Mouse (Mus musculus) intestine, embryonic 14.5 days (tissue): ENCODE results near the gene Gna12. TPM values are rescaled to one million over a fixed set of nuclear protein-coding genes. Genes with fewer than 3 reads are reported as not detected.

ENCODE experiments used
- ATAC-seq: fragments of 200-750 bp; cut with Nextera tagmentation; replicated peaks from 2 replicates; pipeline ENCODE4 v1.8.0; 2017; ENCODE audit warnings: low read depth, moderate number of reproducible peaks, moderate TSS enrichment, moderate library complexity; ENCODE audit not compliant: low FRiP score, low TSS enrichment
- DNase-seq: peaks from one replicate; pipeline ENCODE4 v3.0.0-alpha.2; 2018; ENCODE audit warnings: low spot score
- H3K27ac ChIP-seq: fragments of 300-500 bp; sonication (generic); 2 replicates; pipeline ENCODE4 v1.5.1; 2014; ENCODE audit warnings: low read depth, mild to moderate bottlenecking, control low read depth
- H3K27me3 ChIP-seq: fragments of 300-500 bp; sonication (generic); replicated peaks from 2 replicates; pipeline ENCODE4 v1.6.1; 2014; ENCODE audit warnings: low read length, control low read depth; ENCODE audit not compliant: control insufficient read depth, insufficient read depth
- H3K36me3 ChIP-seq: fragments of 300-500 bp; sonication (generic); 2 replicates; pipeline ENCODE4 v1.6.1; 2014; ENCODE audit warnings: low read length, control low read depth; ENCODE audit not compliant: control insufficient read depth, insufficient read depth
- H3K4me1 ChIP-seq: fragments of 300-500 bp; sonication (generic); replicated peaks from 2 replicates; pipeline ENCODE4 v1.6.1; 2014; ENCODE audit warnings: low read length, control low read depth, mixed read lengths; ENCODE audit not compliant: control insufficient read depth, insufficient read depth
- H3K4me2 ChIP-seq: fragments of 300-500 bp; sonication (generic); 2 replicates; pipeline ENCODE4 v1.6.1; 2014; ENCODE audit warnings: low read length
- H3K4me3 ChIP-seq: fragments of 300-500 bp; sonication (generic); 2 replicates; pipeline ENCODE4 v1.5.1; 2014; ENCODE audit warnings: low read depth, low read length, control low read depth, mixed read lengths
- H3K9ac ChIP-seq: fragments of 300-500 bp; sonication (generic); 2 replicates; pipeline ENCODE4 v1.6.1; 2014; ENCODE audit warnings: mild to moderate bottlenecking, low read length
- H3K9me3 ChIP-seq: fragments of 300-500 bp; sonication (generic); 2 replicates; pipeline ENCODE4 v1.6.1; 2016; ENCODE audit warnings: low read length, control low read depth; ENCODE audit not compliant: control insufficient read depth
- WGBS: fragments of 180-500 bp; shearing (Covaris S2); extraction: QIAGEN DNeasy Blood & Tissue Kit; methylation state at CpG from one replicate; pipeline ENCODE4 v1.1.7; 2014; 5-methylcytosine and 5-hydroxymethylcytosine counted together
- polyA plus RNA-seq: library from polyadenylated mRNA; unstranded; fragments of >200 nt; fragmentation: Nextera tagmentation; extraction: Ambion mirVana; gene quantifications from 2 replicates; pipeline ENCODE4 v1.2.1, GENCODE M21; 2014

Gna12 gene
- polyA plus RNA-seq, 1 experiment from 2014 or later: 17.7 TPM

GRCm38 (mm10) chr5:140858335-140858734, 28.1 kb upstream of the Gna12 start:
- WGBS: 97% methylated on average over 3 of the region's 3 CpGs
- Histone ChIP-seq H3K27me3 (no peaks in the 10 kb centered on the region), H3K9ac (no peak overlapping the region), H3K4me1 (no peaks in the 10 kb centered on the region; the same call in 1 of the 2 replicates), H3K27ac (no peak overlapping the region), H3K9me3 (no peaks in the 10 kb centered on the region), H3K36me3 (no peaks in the 10 kb centered on the region), H3K4me2 (no peak overlapping the region), H3K4me3 (no peak overlapping the region)
- no peak for DNase-seq
- ATAC-seq: no peak

DNA sequence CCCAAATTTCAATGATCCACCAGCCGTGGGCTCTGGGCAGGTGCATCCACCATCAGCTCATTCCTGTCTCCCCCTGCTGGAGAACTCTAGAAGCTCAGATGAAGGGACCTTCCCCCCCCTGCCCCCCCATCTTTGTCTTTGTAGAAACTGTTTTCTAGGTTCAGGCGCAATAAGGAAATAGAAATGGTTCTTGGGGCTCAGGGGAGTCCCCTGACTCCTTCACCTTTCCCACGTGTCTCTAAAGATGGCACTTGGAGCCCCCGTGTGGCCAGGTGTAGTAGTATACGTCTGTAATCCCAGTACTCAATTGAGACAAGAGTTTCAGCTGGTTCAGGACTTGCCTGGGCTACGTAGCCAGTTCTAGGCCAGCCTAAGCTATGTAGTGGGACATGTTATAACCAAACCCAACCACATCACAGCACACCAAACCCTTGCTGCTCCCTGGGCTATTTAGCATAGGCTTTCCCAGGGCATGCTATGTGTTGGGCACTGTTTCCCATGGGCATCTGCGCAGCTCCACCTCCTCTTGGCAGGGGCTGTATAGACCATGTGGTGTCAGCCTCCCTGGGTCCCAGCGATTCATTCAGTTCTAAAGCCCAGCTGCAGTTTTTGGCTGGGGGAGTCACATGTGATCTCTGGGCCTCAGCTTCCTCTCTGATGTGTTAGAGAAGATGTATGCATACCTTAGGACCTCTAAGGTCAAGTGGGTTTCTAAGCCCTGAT, 27.4 kb upstream of the Gna12 start:
- Histone ChIP-seq H3K4me1 (no peaks in the 10 kb centered on the region; the same call in 1 of the 2 replicates), H3K27ac (no peak overlapping the region), H3K9ac (no peak overlapping the region), H3K4me3 (no peak overlapping the region), H3K4me2 (no peak overlapping the region), H3K27me3 (no peaks in the 10 kb centered on the region), H3K36me3 (no peaks in the 10 kb centered on the region), H3K9me3 (no peaks in the 10 kb centered on the region)
- 59% methylated on average over 8 of the region's 8 CpGs for WGBS
- DNase-seq (no peak), ATAC-seq (no peak)

DNA sequence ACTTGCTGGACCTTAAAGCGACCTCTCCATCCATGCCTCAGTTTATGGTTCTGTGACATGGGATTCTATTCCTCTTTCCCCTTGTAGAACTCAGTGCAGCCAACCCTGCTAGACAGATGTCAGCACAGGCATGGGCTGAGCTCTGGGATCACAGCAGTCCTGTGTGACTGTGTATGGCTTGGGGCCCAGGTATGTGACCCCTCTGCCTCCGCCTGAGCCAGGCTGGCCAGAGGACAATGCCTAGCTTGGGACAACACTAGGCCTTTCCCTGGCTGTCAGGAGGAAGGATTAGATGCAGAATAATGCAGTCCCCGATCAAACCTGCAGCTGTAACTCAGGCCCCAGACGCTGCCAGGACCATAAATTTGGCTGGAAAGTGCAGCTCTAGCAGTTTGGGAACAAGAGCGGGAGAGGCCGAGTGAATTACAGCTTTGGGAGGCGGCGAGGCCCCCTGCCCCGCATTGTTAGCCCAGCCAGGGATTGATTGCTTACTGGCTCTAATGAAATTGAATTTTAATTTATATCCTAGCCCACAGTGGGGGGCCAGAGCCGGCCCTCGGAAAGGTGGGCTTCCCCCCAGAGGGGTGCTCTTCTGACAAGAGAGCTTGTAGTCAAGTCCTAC, 25.8 kb upstream of the Gna12 start:
- ATAC-seq (no peak), DNase-seq (no peak)
- WGBS: 47% methylated on average over 11 of the region's 11 CpGs
- Histone ChIP-seq H3K4me2 (no peak overlapping the region), H3K9me3 (peaks cover 3% of the 10 kb centered on the region; the same call in 1 of the 2 replicates), H3K9ac (no peak overlapping the region), H3K4me3 (no peak overlapping the region), H3K36me3 (no peaks in the 10 kb centered on the region), H3K27me3 (no peaks in the 10 kb centered on the region), H3K4me1 (no peaks in the 10 kb centered on the region; the same call in 1 of the 2 replicates), H3K27ac (no peak overlapping the region)

DNA sequence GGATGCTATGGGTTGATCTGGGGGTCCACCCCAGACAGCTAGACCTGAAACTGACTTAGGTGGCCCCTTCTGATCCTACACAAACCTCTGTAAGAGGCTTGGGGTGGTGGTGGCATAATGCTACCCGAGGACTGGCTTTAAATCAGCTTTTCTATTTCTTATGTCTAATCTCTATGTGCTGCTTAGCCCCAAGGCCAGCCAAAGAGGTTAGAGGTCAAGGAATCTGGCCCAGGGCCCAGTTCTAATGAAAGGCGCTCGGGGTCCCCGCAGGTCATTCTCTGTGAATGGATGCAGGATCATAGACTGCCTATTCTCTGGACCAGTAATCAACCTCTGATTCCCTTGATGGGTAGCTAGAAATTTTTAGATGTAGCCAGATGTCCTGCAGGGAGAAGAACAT, 24.5 kb upstream of the Gna12 start:
- peaks cover 5% of the 10 kb centered on the region; the same call in 1 of the 2 replicates for H3K9me3 ChIP-seq
- WGBS: 89% methylated on average over 4 of the region's 4 CpGs
- no peaks in the 10 kb centered on the region; the same call in 1 of the 2 replicates for H3K4me1 ChIP-seq
- no peak for DNase-seq
- ATAC-seq: no peak
- no peaks in the 10 kb centered on the region for H3K27me3 ChIP-seq
- no peak overlapping the region for H3K9ac ChIP-seq
- H3K4me3 ChIP-seq: no peak overlapping the region
- no peak overlapping the region for H3K4me2 ChIP-seq
- H3K27ac ChIP-seq: no peak overlapping the region
- H3K36me3 ChIP-seq: no peaks in the 10 kb centered on the region

DNA sequence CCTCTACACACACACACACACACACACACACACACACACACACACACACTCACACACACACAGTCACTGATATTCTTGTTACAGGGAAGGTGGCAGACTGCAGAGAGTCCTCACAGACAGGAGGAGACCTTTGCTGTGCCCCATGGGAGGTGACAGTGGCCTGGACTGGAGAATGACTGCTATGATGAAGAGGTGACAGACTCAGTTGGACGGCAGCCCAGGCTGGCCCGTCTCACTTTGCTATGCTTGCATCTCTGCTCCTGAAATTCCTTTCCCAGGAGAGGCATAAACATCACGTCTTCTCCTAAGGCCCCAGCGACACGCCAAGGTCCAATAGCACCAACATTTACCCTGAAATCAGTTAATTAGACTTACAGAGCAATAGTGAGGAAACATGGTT, 23.5 kb upstream of the Gna12 start:
- ATAC-seq (no peak), DNase-seq (no peak)
- Histone ChIP-seq H3K27me3 (no peaks in the 10 kb centered on the region), H3K27ac (no peak overlapping the region), H3K4me1 (no peaks in the 10 kb centered on the region; the same call in 1 of the 2 replicates), H3K4me2 (no peak overlapping the region), H3K9me3 (peaks cover 5% of the 10 kb centered on the region; the same call in 1 of the 2 replicates), H3K4me3 (no peak overlapping the region), H3K36me3 (no peaks in the 10 kb centered on the region), H3K9ac (no peak overlapping the region)
- 60% methylated on average over 5 of the region's 5 CpGs for WGBS

DNA sequence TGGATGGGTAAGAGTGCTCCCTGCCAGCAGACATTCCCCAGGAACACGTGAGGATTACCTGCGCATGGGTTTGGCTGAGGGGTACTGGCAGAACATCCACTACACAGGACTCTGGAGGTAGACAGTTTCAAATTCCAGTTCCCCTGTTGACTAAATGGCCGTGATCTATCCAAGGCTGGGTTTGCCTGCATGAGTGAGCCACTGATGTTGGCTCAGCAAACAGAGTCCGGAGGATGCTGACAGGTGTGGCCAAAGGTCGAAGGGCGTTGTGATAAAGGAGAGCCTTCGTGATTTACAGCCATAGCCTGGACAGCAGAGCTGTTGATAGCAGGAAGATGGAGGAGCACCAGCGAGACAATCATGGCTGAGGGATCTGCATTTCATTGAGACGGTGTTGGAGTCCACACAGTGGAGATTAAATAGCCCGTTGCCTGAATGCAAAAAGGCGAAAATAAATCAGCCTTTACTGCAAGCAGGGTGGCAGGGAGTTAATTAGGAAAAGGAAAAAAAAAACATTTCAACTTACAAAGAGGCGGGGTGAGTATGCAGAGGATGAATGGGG, 22.3 kb upstream of the Gna12 start:
- Histone ChIP-seq H3K36me3 (no peaks in the 10 kb centered on the region), H3K27me3 (no peaks in the 10 kb centered on the region), H3K27ac (no peak overlapping the region), H3K9ac (no peak overlapping the region), H3K4me2 (no peak overlapping the region), H3K9me3 (peaks cover 5% of the 10 kb centered on the region; the same call in 1 of the 2 replicates), H3K4me1 (no peaks in the 10 kb centered on the region; the same call in 1 of the 2 replicates), H3K4me3 (no peak overlapping the region)
- WGBS: 53% methylated on average over 12 of the region's 12 CpGs
- DNase-seq (no peak), ATAC-seq (peak; percentile 32; the same call in 1 of the 2 replicates)

- DNase-seq (peak; percentile 81), ATAC-seq (peak; percentile 66; the same call in 1 of the 2 replicates)
- H3K27me3 ChIP-seq: no peaks in the 10 kb centered on the region
- peaks cover 7% of the 10 kb centered on the region; the same call in 1 of the 2 replicates for H3K9me3 ChIP-seq
- H3K4me2 ChIP-seq: no peak overlapping the region
- H3K27ac ChIP-seq: no peak overlapping the region
- no peak overlapping the region for H3K9ac ChIP-seq
- no peaks in the 10 kb centered on the region for H3K4me1 ChIP-seq
- no peaks in the 10 kb centered on the region for H3K36me3 ChIP-seq
- 14% methylated on average over 5 of the region's 5 CpGs for WGBS
- H3K4me3 ChIP-seq: no peak overlapping the region
Observed at GRCm38 (mm10) chr5:140847300-140847729, 17.1 kb upstream of the Gna12 start.

GRCm38 (mm10) chr5:140841942-140842341, 11.7 kb upstream of the Gna12 start:
- no peak overlapping the region for H3K9ac ChIP-seq
- no peak overlapping the region for H3K4me2 ChIP-seq
- H3K4me1 ChIP-seq: no peaks in the 10 kb centered on the region
- no peak overlapping the region for H3K27ac ChIP-seq
- H3K4me3 ChIP-seq: no peak overlapping the region
- 86% methylated on average over 4 of the region's 4 CpGs for WGBS
- H3K27me3 ChIP-seq: no peaks in the 10 kb centered on the region
- no peak for ATAC-seq
- H3K36me3 ChIP-seq: no peaks in the 10 kb centered on the region
- 0 out of 2 replicates have a peak, but pooled peaks cover 2% of the 10 kb centered on the region for H3K9me3 ChIP-seq
- DNase-seq: no peak
